Mouse (Mus musculus): ENCODE measurements at regions not wholly inside any gene's neighbourhood (a gene's known extent, or its start where the extent isn't known, plus 50 kb on each side); places are given as distances from the start of the nearest gene placed in this dataset.

DNA sequence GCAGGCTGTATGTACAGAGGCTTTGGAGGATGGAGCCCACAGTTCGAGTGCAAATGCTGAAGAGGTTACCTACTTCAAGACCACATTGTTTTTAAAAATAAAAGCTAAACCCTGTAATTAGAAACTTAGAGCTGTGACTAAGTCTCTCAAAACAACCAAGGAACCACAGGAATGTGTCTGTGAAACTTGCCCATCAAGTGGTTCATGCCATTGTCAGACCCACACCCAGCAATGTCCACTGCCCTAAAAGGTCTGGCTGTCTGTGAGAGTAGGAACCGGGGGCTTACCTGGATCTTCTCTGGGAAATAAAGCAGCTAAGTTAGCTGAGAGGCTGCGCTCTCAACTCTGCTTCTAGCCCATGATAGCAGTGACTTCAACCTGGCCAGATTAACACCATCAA is 87.8 kb upstream of the Foxq1 start:
- WGBS, result 80% methylated on average over 3 of the region's 3 CpGs
- Histone ChIP-seq H3K27me3 (no peaks in the 10 kb centered on the region), H3K4me2 (replicated peaks) (no peak overlapping the region), H3K9me3 (no peaks in the 10 kb centered on the region), H3K4me1 (peaks cover 7% of the 10 kb centered on the region; the same call in 1 of the 2 replicates), H3K36me3 (no peaks in the 10 kb centered on the region), H3K27ac (replicated peaks) (no peak overlapping the region), H3K9ac (replicated peaks) (no peak overlapping the region), H3K4me3 (no peak overlapping the region)
- no peak for ATAC-seq (replicated peaks)

DNA sequence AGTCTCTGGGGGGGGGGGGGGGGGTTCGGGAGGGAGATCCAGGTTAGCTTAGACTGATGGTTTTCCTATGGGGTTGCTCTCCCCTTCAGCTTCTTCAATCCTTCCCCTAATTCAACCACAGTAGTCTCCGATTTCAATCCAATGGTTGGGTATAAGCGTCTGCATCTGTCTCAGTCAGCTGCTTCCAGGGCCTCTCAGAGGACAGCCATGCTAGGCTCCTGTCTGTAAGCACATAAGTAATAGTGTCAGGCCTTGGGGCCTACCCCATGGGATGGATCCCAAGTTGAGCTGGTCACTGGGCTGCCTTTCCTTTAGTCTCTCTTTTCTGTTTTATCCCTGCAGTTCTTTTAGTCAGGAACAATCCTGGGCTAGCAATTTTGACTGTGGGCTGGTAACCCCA is 87.0 kb upstream of the Foxq1 start:
- no peak overlapping the region for H3K9ac ChIP-seq (replicated peaks)
- 86% methylated on average over 3 of the region's 3 CpGs for WGBS
- H3K27me3 ChIP-seq, result no peaks in the 10 kb centered on the region
- no peak for ATAC-seq (replicated peaks)
- no peak overlapping the region for H3K4me3 ChIP-seq
- no peaks in the 10 kb centered on the region for H3K36me3 ChIP-seq
- no peak overlapping the region for H3K27ac ChIP-seq (replicated peaks)
- no peaks in the 10 kb centered on the region for H3K9me3 ChIP-seq
- H3K4me1 ChIP-seq, result peaks cover 7% of the 10 kb centered on the region; the same call in 1 of the 2 replicates
- H3K4me2 ChIP-seq (replicated peaks), result no peak overlapping the region

GRCm38 (mm10) chr13:31472366-31472765 is 83.6 kb upstream of the Foxq1 start:
- no peak overlapping the region for H3K9ac ChIP-seq (replicated peaks)
- no peaks in the 10 kb centered on the region for H3K36me3 ChIP-seq
- no peak overlapping the region for H3K4me3 ChIP-seq
- 48% methylated on average over 5 of the region's 5 CpGs for WGBS
- H3K4me1 ChIP-seq, result peaks cover 7% of the 10 kb centered on the region; the same call in 1 of the 2 replicates
- no peaks in the 10 kb centered on the region for H3K27me3 ChIP-seq
- H3K4me2 ChIP-seq (replicated peaks), result no peak overlapping the region
- ATAC-seq (replicated peaks), result peak; percentile 86
- H3K27ac ChIP-seq (replicated peaks), result no peak overlapping the region; the same call in 1 of the 2 replicates
- no peaks in the 10 kb centered on the region for H3K9me3 ChIP-seq

DNA sequence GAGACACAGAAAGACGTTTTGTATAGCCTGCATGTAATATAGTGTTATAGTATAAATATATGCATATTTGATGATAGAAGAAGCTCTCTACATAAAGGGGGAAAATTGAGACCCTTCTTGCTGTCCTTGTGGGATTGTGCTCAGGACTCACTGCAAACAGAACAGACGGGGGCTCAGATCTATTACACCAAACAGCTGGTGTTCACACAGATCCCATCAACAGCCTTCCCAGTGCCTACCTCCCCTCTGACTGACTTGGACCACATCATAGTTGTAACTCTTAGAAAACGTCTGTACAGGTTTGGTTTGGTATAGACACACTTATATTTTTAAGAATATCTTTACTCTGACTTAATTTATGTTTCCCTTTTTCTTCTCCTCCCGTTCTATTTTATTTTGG is 83.1 kb upstream of the Foxq1 start:
- Histone ChIP-seq H3K4me2 (replicated peaks) (no peak overlapping the region), H3K4me1 (peaks cover 7% of the 10 kb centered on the region; the same call in 1 of the 2 replicates), H3K4me3 (no peak overlapping the region), H3K9ac (replicated peaks) (no peak overlapping the region), H3K27me3 (no peaks in the 10 kb centered on the region), H3K9me3 (no peaks in the 10 kb centered on the region), H3K36me3 (no peaks in the 10 kb centered on the region), H3K27ac (replicated peaks) (no peak overlapping the region; the same call in 1 of the 2 replicates)
- ATAC-seq (replicated peaks), result peak; percentile 63
- WGBS, result 57% methylated on average over 4 of the region's 4 CpGs

GRCm38 (mm10) chr13:31473275-31473674 is 82.7 kb upstream of the Foxq1 start:
- peaks cover 7% of the 10 kb centered on the region; the same call in 1 of the 2 replicates for H3K4me1 ChIP-seq
- no peaks in the 10 kb centered on the region for H3K36me3 ChIP-seq
- H3K4me2 ChIP-seq (replicated peaks), result no peak overlapping the region
- ATAC-seq (replicated peaks), result no peak
- H3K27ac ChIP-seq (replicated peaks), result no peak overlapping the region
- 88% methylated on average over 1 of the region's 1 CpGs for WGBS
- H3K9ac ChIP-seq (replicated peaks), result no peak overlapping the region
- no peaks in the 10 kb centered on the region for H3K27me3 ChIP-seq
- H3K4me3 ChIP-seq, result no peak overlapping the region
- no peaks in the 10 kb centered on the region for H3K9me3 ChIP-seq

DNA sequence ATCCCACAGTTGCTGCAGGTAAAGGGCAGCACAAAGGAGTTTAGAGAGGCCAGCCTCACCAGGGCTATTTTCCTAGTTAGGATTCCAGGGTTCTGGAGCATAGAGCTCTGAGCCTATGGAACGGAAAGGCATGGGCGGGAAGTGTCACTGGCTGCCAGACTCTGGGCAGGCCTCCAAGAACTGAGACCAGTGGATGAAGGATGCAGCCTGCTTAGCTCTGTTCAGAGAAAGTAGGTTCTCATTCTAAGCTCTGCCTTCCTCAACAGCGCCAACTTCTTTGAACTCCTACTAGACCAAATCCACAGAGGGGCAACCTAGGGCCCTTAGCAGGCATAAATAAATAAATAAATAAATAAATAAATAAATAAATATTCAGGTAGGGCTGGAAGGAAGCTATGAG is 80.1 kb upstream of the Foxq1 start:
- H3K9me3 ChIP-seq, result no peaks in the 10 kb centered on the region
- H3K4me1 ChIP-seq, result peaks cover 7% of the 10 kb centered on the region; the same call in 1 of the 2 replicates
- no peak overlapping the region for H3K4me2 ChIP-seq (replicated peaks)
- no peak overlapping the region for H3K9ac ChIP-seq (replicated peaks)
- WGBS, result 67% methylated on average over 3 of the region's 3 CpGs
- H3K4me3 ChIP-seq, result no peak overlapping the region
- 0 out of 2 replicates have a peak, but pooled peaks have one; percentile 41 for ATAC-seq (replicated peaks)
- H3K27me3 ChIP-seq, result no peaks in the 10 kb centered on the region
- no peaks in the 10 kb centered on the region for H3K36me3 ChIP-seq
- no peak overlapping the region for H3K27ac ChIP-seq (replicated peaks)

DNA sequence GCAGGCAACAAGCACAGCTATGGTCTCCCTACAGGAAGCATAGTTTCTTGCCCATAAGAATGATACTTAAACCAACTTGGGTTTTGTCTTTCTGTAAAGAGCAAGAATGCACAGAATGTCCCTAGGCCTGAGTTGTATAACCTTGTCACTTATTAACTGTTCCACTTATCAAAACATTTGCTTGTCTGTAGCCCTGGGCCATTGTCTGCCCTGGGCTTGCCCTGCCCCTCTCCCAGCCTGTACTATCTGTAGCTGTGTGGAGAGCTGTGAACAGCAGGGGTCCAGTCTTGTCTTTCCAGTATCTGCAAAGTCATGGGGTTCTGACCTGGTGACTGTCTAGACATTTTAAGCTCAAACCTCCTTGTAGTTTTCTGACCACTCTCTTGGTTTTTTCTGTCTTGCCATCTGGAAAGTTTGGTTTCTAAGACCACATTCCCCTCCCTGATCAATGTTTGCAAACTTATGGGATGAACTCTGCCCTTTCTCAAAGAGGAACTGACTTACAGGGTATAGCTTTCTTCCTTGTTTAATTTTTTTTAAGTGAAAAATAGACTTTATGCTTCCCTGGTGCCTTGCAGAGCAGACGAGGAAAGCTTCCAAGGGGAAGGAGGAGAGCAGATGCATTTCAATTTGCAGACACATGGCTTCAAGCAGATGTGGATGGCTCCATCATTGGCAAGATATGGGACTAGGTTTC is 78.6 kb upstream of the Foxq1 start:
- Histone ChIP-seq H3K27ac (replicated peaks) (no peak overlapping the region), H3K4me3 (no peak overlapping the region), H3K9ac (replicated peaks) (no peak overlapping the region), H3K9me3 (no peaks in the 10 kb centered on the region), H3K4me2 (replicated peaks) (no peak overlapping the region), H3K4me1 (peaks cover 5% of the 10 kb centered on the region; the same call in 1 of the 2 replicates), H3K36me3 (no peaks in the 10 kb centered on the region), H3K27me3 (no peaks in the 10 kb centered on the region)
- 66% methylated on average over 1 of the region's 1 CpGs for WGBS
- no peak for ATAC-seq (replicated peaks)

GRCm38 (mm10) chr13:31481105-31481844 is 74.7 kb upstream of the Foxq1 start:
- WGBS, result 86% methylated on average over 7 of the region's 7 CpGs

DNA sequence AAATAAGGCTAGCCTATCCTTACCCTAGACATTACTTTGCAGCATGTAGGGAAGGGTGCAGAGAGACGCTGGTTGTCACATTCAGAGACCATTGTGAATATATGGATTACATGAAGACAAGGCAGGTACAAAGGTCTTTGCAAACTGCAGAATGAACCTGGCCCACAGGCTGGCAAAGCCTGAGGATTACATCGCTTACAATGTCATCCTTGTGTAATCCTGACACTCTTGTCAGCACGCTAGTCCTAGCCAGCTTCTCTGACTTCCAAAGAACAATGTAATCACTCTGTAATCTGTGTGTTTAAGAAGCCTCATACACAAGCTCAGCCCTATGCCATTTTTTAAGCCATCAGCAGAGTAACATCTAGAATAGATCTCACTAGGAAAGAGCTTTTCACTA is 69.6 kb upstream of the Foxq1 start:
- WGBS, result 88% methylated on average over 3 of the region's 3 CpGs
- no peaks in the 10 kb centered on the region for H3K36me3 ChIP-seq
- no peaks in the 10 kb centered on the region for H3K27me3 ChIP-seq
- no peak overlapping the region for H3K9ac ChIP-seq (replicated peaks)
- H3K27ac ChIP-seq (replicated peaks), result no peak overlapping the region
- H3K4me3 ChIP-seq, result no peak overlapping the region
- ATAC-seq (replicated peaks), result no peak
- H3K4me2 ChIP-seq (replicated peaks), result no peak overlapping the region
- H3K4me1 ChIP-seq, result no peaks in the 10 kb centered on the region
- no peaks in the 10 kb centered on the region for H3K9me3 ChIP-seq

More at GRCm38 (mm10) chr13:31481105-31481844, 74.7 kb upstream of the Foxq1 start:
- Histone ChIP-seq H3K9me3 (no peaks in the 10 kb centered on the region), H3K9ac (replicated peaks) (no peak overlapping the region), H3K27me3 (no peaks in the 10 kb centered on the region), H3K27ac (replicated peaks) (no peak overlapping the region), H3K36me3 (no peaks in the 10 kb centered on the region), H3K4me3 (no peak overlapping the region), H3K4me1 (no peaks in the 10 kb centered on the region), H3K4me2 (replicated peaks) (no peak overlapping the region)
- ATAC-seq (replicated peaks), result no peak

DNA sequence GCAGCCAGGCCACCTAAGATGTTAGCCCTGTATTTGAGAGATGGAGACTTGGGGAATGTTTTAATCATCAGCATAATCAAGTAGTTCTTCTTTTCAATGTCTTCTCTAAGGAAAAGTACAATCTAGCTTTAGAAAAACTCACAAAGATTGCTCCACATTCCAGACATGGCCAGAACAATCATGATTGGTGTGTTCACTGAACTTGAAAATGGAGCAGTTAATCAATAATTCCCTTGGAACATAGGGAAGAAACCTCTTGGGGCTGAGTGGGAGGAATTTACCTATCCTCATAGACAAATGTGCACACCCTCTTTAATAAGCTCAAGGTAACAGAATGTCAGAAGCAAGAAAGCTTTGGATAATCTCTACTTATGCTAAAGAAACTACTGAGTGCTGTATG is 67.7 kb upstream of the Foxq1 start:
- H3K27me3 ChIP-seq, result no peaks in the 10 kb centered on the region
- H3K4me1 ChIP-seq, result no peaks in the 10 kb centered on the region
- no peak overlapping the region for H3K27ac ChIP-seq (replicated peaks)
- H3K9me3 ChIP-seq, result no peaks in the 10 kb centered on the region
- no peak for ATAC-seq (replicated peaks)
- no peaks in the 10 kb centered on the region for H3K36me3 ChIP-seq
- no peak overlapping the region for H3K4me2 ChIP-seq (replicated peaks)
- no peak overlapping the region for H3K9ac ChIP-seq (replicated peaks)
- no peak overlapping the region for H3K4me3 ChIP-seq

GRCm38 (mm10) chr13:31503191-31503590 is 52.7 kb upstream of the Foxq1 start:
- 89% methylated on average over 10 of the region's 10 CpGs for WGBS

GRCm38 (mm10) chr13:31503832-31504231 is 52.1 kb upstream of the Foxq1 start:
- no peak for ATAC-seq (replicated peaks)
- WGBS, result 93% methylated on average over 11 of the region's 11 CpGs
- H3K9me3 ChIP-seq, result no peaks in the 10 kb centered on the region
- H3K36me3 ChIP-seq, result no peaks in the 10 kb centered on the region
- H3K9ac ChIP-seq (replicated peaks), result no peak overlapping the region
- no peaks in the 10 kb centered on the region for H3K27me3 ChIP-seq
- H3K4me2 ChIP-seq (replicated peaks), result no peak overlapping the region
- H3K27ac ChIP-seq (replicated peaks), result no peak overlapping the region
- no peaks in the 10 kb centered on the region for H3K4me1 ChIP-seq
- no peak overlapping the region for H3K4me3 ChIP-seq

More at GRCm38 (mm10) chr13:31503191-31503590, 52.7 kb upstream of the Foxq1 start:
- Histone ChIP-seq H3K4me2 (replicated peaks) (no peak overlapping the region), H3K9ac (replicated peaks) (no peak overlapping the region), H3K36me3 (no peaks in the 10 kb centered on the region), H3K4me3 (no peak overlapping the region), H3K9me3 (no peaks in the 10 kb centered on the region), H3K27me3 (no peaks in the 10 kb centered on the region), H3K4me1 (no peaks in the 10 kb centered on the region), H3K27ac (replicated peaks) (no peak overlapping the region)
- no peak for ATAC-seq (replicated peaks)
